Mouse (Mus musculus): ENCODE measurements around the gene Ppp1r12a. TPM values are rescaled to one million over a fixed set of nuclear protein-coding genes. Genes with fewer than 3 reads are reported as not detected.
A peak's percentile ranks its signal among the peaks of the same experiment; 100 is the strongest.

Gene Ppp1r12a
- total and polyA plus RNA-seq, 2 experiments from 2014 or later: 51.6 to 92.3 TPM

DNA sequence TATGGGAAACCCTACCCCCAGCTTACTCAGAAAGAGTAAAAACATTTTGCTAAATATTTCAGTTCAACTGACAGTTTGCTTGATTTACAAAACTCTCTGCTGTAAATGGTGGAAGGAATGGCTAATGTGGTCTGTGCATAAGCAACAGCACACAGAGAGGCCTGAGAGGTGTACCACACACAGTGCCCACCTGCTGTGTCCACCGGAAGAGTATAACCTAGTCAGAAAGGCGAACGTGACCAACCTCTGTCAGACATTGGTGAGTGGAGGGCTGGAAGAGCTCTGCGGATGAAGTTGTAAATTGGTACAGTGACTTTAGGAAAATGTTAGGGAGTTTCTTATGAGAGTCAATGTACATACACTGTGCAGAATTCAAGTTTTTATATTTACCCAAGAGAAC lies 20.4 kb downstream of the Ppp1r12a start:
- H3K4me3 ChIP-seq (ENCODE audit: low read depth, low read length): no peak overlapping the region
- H3K4me2 ChIP-seq (ENCODE audit: low read depth): no peak overlapping the region
- H3K36me3 ChIP-seq (ENCODE audit: insufficient read depth): no peaks in the 10 kb centered on the region

DNA sequence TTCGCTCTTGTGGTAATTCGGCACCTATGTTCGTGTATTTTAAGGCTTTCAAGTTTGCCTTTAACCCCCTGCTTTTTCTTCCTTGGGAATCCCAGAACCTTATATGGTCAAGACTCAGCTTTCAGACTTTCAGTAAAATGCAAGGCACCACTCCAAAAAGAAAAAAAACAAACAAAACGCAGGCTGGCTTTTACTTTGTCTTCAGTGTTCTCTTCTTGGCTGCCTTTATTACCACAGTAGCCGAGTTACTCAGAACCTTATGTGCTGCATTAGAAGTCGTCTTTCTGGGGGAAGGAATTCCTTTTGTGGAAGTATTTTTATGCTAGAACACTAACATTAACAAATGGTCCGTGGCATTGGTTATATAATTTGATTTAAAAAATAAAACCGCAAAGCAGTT lies 22.8 kb downstream of the Ppp1r12a start:
- Histone ChIP-seq H3K27ac (ENCODE audit: low read depth, low read length) (peak overlapping the region; percentile 47; the same call in 1 of the 2 replicates), H3K27me3 (ENCODE audit: insufficient read depth, low read length) (no peaks in the 10 kb centered on the region), H3K9me3 (ENCODE audit: low read length) (no peaks in the 10 kb centered on the region), H3K4me3 (ENCODE audit: low read depth, low read length) (no peak overlapping the region), H3K4me2 (ENCODE audit: low read depth) (no peak overlapping the region), H3K4me1 (ENCODE audit: insufficient read depth) (no peaks in the 10 kb centered on the region), H3K36me3 (ENCODE audit: insufficient read depth) (no peaks in the 10 kb centered on the region), H3K9ac (no peak overlapping the region)
- ATAC-seq (no peak), DNase-seq (peak; percentile 11)
- 56% methylated on average over 8 of the region's 8 CpGs for WGBS
- TF ChIP-seq CTCF (IDR thresholded peaks at IDR 0.05; ENCODE audit: low read depth): no peak

More for the DNA sequence above, 20.4 kb downstream of the Ppp1r12a start:
- DNase-seq (no peak), ATAC-seq (no peak)
- no peak overlapping the region for H3K27ac ChIP-seq (ENCODE audit: low read depth, low read length)
- H3K4me1 ChIP-seq (ENCODE audit: insufficient read depth): no peaks in the 10 kb centered on the region
- H3K9me3 ChIP-seq (ENCODE audit: low read length): no peaks in the 10 kb centered on the region
- 75% methylated on average over 4 of the region's 4 CpGs for WGBS
- H3K27me3 ChIP-seq (ENCODE audit: insufficient read depth, low read length): no peaks in the 10 kb centered on the region
- H3K9ac ChIP-seq: no peak overlapping the region
- no peak for TF ChIP-seq CTCF (IDR thresholded peaks at IDR 0.05; ENCODE audit: low read depth)

DNA sequence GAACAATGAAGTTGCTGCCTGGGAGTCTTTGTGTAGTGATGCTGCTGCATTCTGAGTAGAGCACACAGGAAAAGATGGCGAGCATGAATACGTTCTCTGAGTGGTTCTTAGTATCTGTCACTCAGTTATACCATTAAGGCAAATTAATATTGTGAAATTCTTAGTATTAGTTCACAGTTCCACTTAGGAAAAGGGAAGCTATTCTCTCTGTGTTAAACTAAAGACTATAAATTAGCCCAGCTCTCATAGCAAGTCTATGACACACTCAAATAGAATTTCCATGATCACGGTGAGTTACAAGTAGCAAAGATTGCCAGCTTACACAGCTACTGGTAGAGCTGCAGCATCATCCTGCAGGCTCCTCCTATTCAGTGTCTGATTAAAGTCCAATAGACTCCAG lies 23.3 kb downstream of the Ppp1r12a start:
- Histone ChIP-seq H3K9ac (no peak overlapping the region), H3K4me2 (ENCODE audit: low read depth) (no peak overlapping the region), H3K4me1 (ENCODE audit: insufficient read depth) (no peaks in the 10 kb centered on the region), H3K27ac (ENCODE audit: low read depth, low read length) (0 out of 2 replicates have a peak overlapping the region, but pooled peaks have one; percentile 47), H3K4me3 (ENCODE audit: low read depth, low read length) (no peak overlapping the region), H3K27me3 (ENCODE audit: insufficient read depth, low read length) (no peaks in the 10 kb centered on the region), H3K9me3 (ENCODE audit: low read length) (no peaks in the 10 kb centered on the region), H3K36me3 (ENCODE audit: insufficient read depth) (no peaks in the 10 kb centered on the region)
- TF ChIP-seq CTCF (IDR thresholded peaks at IDR 0.05; ENCODE audit: low read depth): no peak
- DNase-seq (no peak), ATAC-seq (peak; percentile 61; the same call in 1 of the 2 replicates)
- WGBS: 70% methylated on average over 3 of the region's 3 CpGs

DNA sequence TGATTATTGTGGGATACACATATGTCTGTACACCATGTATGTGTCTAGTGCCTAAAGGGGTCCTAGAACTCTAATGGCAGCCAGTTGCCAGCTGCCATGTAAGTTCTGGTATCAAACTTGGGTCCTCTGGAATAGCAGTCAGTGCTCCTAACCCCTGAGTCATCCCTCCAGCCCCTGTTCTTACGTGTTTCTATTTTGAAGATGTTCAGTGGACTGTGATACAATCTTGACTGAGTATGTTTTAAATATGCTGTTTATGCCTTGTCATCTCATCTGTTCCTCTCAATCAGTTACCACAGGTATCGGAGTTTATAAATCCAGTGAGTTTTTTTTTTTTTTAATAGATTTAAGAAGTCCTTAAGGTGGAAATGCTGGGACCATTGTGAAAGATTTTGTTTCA lies 27.3 kb downstream of the Ppp1r12a start:
- Histone ChIP-seq H3K9me3 (ENCODE audit: low read length) (no peaks in the 10 kb centered on the region), H3K4me1 (ENCODE audit: insufficient read depth) (peaks cover 4% of the 10 kb centered on the region; the same call in 1 of the 2 replicates), H3K4me3 (ENCODE audit: low read depth, low read length) (no peak overlapping the region), H3K4me2 (ENCODE audit: low read depth) (no peak overlapping the region), H3K9ac (no peak overlapping the region), H3K27ac (ENCODE audit: low read depth, low read length) (no peak overlapping the region), H3K36me3 (ENCODE audit: insufficient read depth) (no peaks in the 10 kb centered on the region), H3K27me3 (ENCODE audit: insufficient read depth, low read length) (no peaks in the 10 kb centered on the region)
- DNase-seq (no peak), ATAC-seq (no peak)
- TF ChIP-seq CTCF (IDR thresholded peaks at IDR 0.05; ENCODE audit: low read depth): no peak
- 84% methylated on average over 2 of the region's 2 CpGs for WGBS

DNA sequence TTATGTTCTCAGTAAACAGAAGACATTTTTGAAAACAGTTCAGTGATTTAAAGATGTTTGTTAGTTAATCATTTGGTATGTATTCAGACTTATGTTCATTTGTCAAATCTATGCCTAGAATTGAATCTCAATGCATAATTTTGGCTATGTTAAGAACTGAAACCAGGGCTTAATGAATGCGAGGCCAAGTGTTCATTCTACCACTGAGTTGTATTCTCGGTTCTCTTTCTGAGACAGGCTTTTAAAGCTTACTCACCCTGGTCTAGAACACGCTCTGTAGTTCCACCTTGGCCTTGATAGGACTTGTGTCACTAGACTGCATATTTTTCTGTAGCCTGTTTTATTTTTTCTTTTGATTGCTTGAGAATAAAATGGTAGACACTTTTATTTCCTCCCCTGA lies 28.0 kb downstream of the Ppp1r12a start:
- no peak overlapping the region for H3K27ac ChIP-seq (ENCODE audit: low read depth, low read length)
- no peak overlapping the region for H3K4me2 ChIP-seq (ENCODE audit: low read depth)
- H3K27me3 ChIP-seq (ENCODE audit: insufficient read depth, low read length): no peaks in the 10 kb centered on the region
- no peaks in the 10 kb centered on the region for H3K36me3 ChIP-seq (ENCODE audit: insufficient read depth)
- H3K4me3 ChIP-seq (ENCODE audit: low read depth, low read length): no peak overlapping the region
- 67% methylated on average over 3 of the region's 3 CpGs for WGBS
- H3K4me1 ChIP-seq (ENCODE audit: insufficient read depth): peaks cover 4% of the 10 kb centered on the region; the same call in 1 of the 2 replicates
- no peaks in the 10 kb centered on the region for H3K9me3 ChIP-seq (ENCODE audit: low read length)
- H3K9ac ChIP-seq: no peak overlapping the region
- ATAC-seq (no peak), DNase-seq (no peak)
- no peak for TF ChIP-seq CTCF (IDR thresholded peaks at IDR 0.05; ENCODE audit: low read depth)

DNA sequence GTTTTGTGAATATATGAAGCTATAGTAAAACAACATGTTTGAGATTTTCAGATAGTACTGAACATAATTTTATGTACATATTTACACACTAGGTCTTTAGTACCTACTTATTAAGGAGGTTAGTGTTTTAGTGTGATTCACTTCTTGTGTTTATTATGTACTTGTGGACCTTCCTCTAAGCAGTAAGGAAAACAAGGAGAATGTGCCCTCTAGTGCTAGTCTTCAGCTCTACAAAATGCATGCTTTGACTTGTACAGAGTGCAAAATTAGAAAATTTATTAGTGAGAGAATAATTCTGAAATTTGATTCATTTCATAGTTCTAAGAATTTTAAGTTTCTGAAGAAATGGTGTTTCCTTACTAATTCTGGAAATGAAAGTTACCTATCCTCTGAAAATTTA lies 28.6 kb downstream of the Ppp1r12a start:
- no peak for DNase-seq
- H3K4me3 ChIP-seq (ENCODE audit: low read depth, low read length): no peak overlapping the region
- H3K9ac ChIP-seq: no peak overlapping the region
- peaks cover 4% of the 10 kb centered on the region; the same call in 1 of the 2 replicates for H3K4me1 ChIP-seq (ENCODE audit: insufficient read depth)
- peak; percentile 44 for TF ChIP-seq CTCF (IDR thresholded peaks at IDR 0.05; ENCODE audit: low read depth)
- no peak for ATAC-seq
- no peaks in the 10 kb centered on the region for H3K9me3 ChIP-seq (ENCODE audit: low read length)
- no peak overlapping the region for H3K27ac ChIP-seq (ENCODE audit: low read depth, low read length)
- H3K36me3 ChIP-seq (ENCODE audit: insufficient read depth): no peaks in the 10 kb centered on the region
- no peak overlapping the region for H3K4me2 ChIP-seq (ENCODE audit: low read depth)
- no peaks in the 10 kb centered on the region for H3K27me3 ChIP-seq (ENCODE audit: insufficient read depth, low read length)

DNA sequence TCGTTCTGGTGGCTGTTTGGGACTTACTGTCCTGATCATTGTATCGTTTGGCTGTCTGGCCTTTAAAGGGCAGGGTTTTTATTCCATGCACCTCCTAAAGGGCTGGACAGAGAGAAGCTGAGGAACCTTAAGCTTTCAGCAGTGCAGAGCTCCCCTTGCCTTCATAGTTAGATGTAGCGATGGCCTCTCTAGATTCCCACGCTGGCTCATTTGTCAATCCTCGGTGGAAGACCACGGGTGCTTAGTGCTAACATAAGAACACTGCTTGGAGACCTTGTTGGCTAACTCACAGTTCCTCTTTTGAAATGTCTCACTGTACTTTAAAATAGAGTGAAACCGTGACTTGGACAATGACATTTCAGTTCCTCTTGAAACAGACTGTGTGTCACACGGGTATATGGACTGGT lies 29.4 kb downstream of the Ppp1r12a start:
- Histone ChIP-seq H3K9me3 (ENCODE audit: low read length) (no peaks in the 10 kb centered on the region), H3K4me2 (ENCODE audit: low read depth) (no peak overlapping the region)
- 51% methylated on average over 8 of the region's 8 CpGs for WGBS

More for the DNA sequence above, 29.4 kb downstream of the Ppp1r12a start:
- no peak for TF ChIP-seq CTCF (IDR thresholded peaks at IDR 0.05; ENCODE audit: low read depth)
- Histone ChIP-seq H3K4me3 (ENCODE audit: low read depth, low read length) (no peak overlapping the region), H3K27ac (ENCODE audit: low read depth, low read length) (no peak overlapping the region), H3K4me1 (ENCODE audit: insufficient read depth) (peaks cover 4% of the 10 kb centered on the region; the same call in 1 of the 2 replicates), H3K36me3 (ENCODE audit: insufficient read depth) (no peaks in the 10 kb centered on the region), H3K27me3 (ENCODE audit: insufficient read depth, low read length) (no peaks in the 10 kb centered on the region), H3K9ac (no peak overlapping the region)
- DNase-seq (no peak), ATAC-seq (no peak)
